Mouse (Mus musculus): ENCODE data around the gene Usp19.

Usp19 gene

DNA sequence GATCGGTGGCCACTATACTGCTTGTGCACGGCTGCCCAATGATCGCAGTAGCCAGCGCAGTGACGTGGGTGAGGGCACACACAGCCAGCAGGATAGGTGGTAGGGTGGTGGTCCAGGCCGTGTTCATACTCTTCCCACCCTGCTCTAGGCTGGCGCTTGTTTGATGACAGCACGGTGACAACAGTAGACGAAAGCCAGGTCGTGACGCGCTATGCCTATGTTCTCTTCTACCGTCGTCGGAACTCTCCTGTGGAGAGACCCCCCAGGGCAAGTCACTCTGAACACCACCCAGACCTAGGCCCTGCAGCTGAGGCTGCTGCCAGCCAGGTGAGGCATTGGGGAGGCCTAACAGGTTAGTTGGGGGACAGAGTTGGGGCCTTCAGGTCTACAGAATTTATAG is 9.5 kb downstream of the Usp19 start:
- DNase-seq: no peak

DNA sequence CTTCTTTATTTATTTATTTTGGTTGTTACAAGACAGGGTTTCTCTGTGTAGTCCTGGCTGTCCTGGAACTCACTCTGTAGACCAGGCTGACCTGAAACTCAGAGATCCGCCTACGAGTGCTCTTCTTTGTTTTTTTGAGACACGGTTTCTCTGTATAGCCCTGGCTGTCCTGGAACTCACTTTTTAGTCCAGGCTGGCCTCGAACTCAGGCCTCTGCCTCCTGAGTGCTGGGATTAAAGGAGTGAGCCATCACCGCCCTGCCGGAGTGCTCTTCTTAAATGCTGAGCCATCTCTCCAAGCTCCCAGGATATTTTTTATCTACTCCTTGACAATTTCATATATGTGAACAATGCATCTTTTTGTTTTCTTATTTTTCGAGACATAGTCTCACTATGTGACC is 16.5 kb downstream of the Usp19 start:
- DNase-seq: no peak

DNA sequence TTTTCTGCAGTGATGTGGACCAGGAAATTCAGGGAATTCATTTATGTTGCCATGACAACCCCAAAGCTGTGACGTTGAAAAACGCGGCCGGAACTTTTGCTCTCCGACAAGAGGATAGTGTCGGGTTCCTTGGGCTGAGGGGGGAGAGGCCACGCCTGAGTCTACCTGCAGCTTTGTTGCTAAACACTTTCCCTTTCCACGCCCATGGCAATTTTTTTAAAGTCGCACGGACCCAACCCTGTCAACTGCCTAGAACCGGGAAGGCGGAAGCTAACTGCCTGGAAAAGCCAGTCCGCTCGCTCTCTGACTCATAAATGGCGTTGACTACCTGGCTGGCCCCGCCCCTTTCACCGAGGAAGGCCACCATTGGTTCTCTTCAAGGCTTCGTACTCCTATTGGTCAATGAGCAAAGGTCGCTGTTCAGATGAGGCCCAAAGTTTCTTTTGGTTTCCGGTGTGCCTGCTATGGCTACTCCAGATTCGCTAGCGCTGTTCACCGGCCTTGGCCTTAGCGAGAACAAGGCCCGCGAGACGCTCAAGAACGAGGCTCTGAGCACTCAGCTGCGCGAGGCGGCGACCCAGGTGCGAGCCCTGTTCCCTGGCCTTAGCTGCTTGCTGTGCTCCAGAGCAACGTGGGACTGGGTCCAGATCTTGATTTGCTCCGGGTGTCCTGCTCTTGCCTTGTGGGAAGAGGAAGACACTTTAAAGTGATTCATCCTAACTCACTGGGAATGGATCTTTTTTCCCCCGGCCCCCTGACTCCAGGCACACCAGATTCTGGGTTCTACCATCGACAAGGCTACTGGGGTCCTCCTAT is 17.4 kb downstream of the Usp19 start, which contains the start of gene Qars:
Qars (plus strand) TSS at position 88 of the 816 bp plus-strand sequence.
- DNase-seq: peak; percentile 89

DNA sequence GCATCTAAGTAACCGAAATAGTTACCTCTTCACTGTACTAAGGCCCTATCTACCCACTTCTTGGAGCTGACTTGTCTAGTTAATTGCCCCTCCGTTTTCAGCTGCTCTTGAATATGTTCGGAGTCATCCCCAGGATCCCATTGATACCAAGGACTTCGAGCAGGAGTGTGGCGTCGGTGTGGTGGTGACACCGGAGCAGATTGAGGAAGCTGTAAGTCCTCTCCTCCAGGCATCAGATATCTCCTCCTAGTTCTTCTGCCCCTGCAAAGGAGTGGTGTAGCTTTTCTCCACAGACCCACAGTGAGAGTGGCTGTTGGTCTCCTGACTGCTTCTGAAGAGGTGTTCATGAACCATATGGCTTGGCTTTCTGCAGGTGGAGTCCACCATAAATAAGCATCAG is 18.4 kb downstream of the Usp19 start:
- no peak for DNase-seq

GRCm38 (mm10) chr9:108516380-108517251 is 26.2 kb downstream of the Usp19 start, which contains the start of gene Qrich1:
Qrich1 (plus strand) TSS chr9:108516806.
- peak; percentile 92 for DNase-seq

GRCm38 (mm10) chr9:108517253-108517930 is 27.0 kb downstream of the Usp19 start:
- peak; percentile 90 for DNase-seq

GRCm38 (mm10) chr9:108517931-108518332 is 27.5 kb downstream of the Usp19 start:
- peak; percentile 25 for DNase-seq

DNA sequence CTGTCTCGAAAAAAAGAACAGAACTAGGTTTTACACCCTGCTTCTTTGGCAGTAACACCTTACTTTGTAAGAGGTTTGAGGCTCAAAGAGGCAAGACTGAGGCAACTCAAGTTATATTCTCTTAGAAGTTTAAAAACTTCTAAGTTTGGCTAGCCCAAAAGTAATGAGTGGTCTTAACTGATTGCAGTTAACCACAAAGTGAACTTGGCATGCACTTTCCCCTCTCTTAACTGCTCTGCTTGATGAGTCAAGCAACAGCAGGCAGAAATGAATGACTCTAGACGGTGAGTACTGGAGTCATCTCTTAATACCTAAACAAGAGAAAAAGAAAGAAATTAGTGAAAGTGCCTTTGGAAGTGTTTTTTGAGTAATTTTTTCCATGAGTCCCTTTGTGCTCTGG is 31.2 kb downstream of the Usp19 start:
- no peak for DNase-seq

DNA sequence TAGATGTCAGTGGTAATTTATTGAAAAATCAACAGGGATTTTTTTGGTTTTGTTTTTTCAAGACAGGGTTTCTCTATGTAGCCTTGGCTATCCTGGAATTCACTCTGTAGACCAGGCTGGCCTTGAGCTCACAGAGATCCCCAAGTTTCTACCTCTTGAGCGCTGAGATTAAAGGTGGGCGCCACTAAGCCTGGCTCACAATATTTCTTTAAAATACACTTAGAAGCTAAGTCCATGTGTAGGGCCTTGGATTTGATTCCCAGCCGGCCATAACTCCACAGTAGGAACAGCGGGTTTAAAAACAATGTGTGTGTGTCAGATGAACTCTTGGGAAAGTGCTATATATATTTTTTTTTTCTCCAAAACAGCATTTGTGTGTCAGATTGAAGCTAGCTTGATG is 32.9 kb downstream of the Usp19 start:
- DNase-seq: no peak

- DNase-seq: no peak
Observed at GRCm38 (mm10) chr9:108525400-108525799, 35.0 kb downstream of the Usp19 start.

GRCm38 (mm10) chr9:108530954-108531353 is 40.6 kb downstream of the Usp19 start:
- no peak for DNase-seq

DNA sequence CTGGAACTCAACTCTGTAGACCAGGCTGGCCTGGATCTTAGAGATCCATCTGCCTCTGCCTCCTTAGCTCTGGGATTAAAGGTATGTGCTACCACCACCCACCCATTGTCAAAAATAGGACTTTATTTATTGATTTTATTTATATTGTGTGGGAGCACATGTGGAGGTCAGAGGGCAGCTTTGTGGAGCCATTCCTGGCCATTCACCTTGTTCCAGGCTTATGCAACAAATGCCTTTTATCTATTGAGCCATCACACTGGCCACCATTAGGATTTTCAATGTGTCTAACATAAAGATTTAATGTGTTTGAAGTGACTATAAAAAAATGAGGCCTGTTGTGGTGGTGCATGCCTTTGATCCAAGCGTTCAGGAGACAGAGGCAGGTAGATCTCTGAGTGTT is 41.1 kb downstream of the Usp19 start:
- no peak for DNase-seq

- no peak for DNase-seq
Observed at GRCm38 (mm10) chr9:108540846-108541245, 50.4 kb downstream of the Usp19 start.

GRCm38 (mm10) chr9:108545986-108546385 is 55.6 kb downstream of the Usp19 start:
- DNase-seq: no peak

DNA sequence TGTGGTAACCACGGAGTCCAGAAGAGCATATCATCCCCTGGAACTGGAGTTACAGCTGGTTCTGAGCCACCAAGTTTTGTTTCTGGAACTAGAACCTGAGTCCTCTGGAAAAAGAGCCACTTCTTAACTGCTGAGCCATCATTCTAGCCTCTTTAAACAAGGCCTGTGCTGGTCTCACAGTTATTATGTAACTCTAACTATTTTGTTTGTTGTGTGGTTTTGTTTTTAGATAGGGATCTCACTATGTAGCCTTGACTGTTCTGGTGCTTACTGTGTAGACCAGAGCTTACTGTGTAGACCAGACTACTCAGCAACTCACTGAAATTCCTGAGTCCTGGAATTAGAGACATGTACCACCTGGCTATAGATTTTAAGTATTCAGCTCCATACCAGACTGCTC is 56.5 kb downstream of the Usp19 start:
- DNase-seq: no peak

Measured in right cerebral cortex, postnatal 4 days (tissue).